Mouse (Mus musculus) common myeloid progenitor, adult 5-6 weeks (primary cell): ENCODE data around the gene Wdr54. TPM values are rescaled to one million over a fixed set of nuclear protein-coding genes. Genes with fewer than 3 reads are reported as not detected.

Experiments
- ATAC-seq: replicated peaks from 2 replicates; pipeline ENCODE4 v1.8.0; 2016; ENCODE audit warnings: low read depth, mild to moderate bottlenecking, moderate TSS enrichment, inconsistent platforms; ENCODE audit not compliant: poor library complexity, severe bottlenecking
- total RNA-seq: library from RNA; stranded (forward); fragments of 200-1000, 187-1606 nt; gene quantifications from 2 replicates; pipeline ENCODE4 v1.2.3, GENCODE M21; 2017

Wdr54 gene
- total RNA-seq, 1 experiment from 2014 or later = not detected

DNA sequence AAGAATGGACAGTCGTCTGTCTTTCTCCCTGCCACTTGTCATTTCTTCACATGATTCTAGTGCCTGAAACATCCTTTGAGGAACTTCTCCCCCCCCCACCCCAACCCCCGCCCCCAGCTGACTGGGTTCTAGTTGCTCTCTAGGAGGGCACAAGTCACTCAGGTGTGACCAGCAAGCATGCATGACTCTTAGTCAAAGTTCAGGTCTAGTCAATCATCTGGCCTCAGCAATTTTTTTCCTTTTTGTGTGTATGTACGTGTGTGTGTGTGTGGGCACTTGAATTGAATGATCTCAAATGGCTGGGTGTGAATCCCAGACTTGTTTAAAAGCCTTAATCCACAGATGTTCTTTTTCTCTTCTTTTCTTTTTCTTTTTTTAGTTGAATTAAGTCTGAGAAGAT lies 22.0 kb downstream of the Wdr54 start:
- ATAC-seq = no peak

DNA sequence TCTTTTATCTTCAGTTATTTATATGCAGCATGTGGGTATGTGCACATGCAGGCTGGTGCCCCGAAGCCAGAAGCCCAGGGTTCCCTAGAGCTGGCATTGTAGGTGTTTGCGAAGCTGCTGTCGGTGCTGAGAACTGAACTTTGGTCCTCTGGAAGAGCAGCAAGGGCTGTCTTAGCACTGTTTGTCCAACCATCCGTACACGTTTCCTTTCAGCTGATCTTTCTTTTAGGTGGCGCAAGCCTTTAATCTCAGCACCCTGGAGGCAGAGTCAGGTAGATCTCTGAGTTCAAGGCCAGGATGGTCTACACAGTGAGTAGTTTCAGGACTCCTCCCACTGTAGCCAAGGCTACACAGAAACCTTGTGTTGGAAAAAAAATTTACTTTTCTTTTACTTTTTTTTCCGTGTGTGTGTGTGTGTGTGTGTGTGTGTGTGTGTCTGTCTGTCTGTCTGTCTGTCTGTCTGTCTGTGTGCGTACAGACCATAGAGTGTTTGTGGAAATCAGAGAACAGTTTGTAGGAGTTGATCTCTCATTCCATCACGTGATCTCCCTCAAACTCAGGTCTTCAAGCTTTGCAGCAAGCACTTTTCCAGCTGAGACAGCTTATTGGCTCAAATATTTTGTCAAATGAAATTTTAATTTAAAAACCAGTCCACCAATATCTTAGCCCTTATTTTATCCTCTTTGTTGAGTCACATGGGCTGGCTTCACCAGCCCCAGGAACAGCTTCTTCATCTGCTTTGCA lies 23.8 kb downstream of the Wdr54 start:
- ATAC-seq = no peak

DNA sequence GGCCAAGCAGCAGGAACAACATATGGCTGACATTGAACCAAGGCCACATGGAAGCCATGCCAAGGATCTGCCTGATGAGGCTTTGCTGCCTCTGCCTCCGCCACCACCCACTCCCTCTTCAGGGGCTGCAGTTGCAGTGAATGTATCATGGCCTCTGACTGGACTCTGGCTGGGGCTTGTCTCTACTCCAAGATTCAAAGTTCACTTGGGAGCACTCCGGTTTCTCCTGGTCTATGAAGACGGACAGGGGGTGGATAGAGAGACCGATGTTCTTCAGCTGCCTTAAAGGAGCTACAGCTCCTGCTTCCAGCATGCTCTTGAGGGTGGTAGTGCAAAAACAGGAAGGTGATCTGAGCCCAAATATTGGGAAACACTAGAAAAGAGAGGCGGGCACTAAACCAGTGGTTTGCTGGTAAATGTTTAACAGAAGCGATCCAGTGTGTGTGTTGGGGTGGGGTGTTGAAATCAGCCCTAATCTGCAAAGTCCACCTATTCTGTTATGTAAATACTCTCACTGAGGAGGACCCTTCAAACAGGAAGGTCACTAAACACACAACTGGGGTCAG lies 24.6 kb downstream of the Wdr54 start:
- peak; percentile 79 for ATAC-seq

DNA sequence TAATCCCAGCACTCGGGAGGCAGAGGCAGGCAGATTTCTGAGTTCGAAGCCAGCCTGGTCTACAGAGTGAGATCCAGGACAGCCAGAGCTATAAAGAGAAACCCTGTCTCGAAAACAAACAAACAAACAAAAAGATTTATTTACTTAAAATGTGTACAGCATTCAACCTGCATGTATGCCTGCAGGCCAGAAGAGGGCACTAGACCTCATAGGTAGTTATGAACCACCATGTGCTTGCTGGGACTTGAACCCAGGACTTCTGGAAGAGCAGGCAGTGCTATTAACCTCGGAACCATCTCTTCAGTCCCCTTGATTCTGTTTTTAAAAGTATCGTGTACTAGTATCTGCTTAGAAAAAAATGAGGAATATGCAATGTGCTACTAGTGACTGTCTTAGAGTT lies 28.8 kb downstream of the Wdr54 start:
- ATAC-seq = no peak

DNA sequence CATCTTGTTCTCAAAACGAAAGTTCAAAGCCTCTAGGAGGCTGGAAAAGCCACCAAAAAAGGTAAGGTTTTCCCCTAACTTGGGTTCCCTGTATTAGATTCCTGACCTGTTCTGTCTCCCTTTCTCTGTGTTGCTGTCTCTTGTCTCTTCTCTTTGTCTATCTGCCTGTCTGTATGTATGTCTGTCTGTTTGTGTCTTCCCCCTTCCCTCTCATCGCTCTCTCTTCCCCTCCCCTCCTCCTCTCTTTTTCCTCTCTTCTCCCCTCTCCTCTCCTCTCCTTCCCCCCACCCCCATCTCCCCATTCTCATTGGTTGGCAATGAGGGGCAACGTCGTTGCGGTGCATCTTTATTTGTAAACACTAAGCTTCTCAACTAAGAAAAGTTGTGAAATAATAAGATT lies 30.9 kb downstream of the Wdr54 start, which contains the start of gene Ino80b:
Gene Ino80b (minus strand): TSS at position 101 of the 400 bp plus-strand sequence.
- ATAC-seq = no peak

DNA sequence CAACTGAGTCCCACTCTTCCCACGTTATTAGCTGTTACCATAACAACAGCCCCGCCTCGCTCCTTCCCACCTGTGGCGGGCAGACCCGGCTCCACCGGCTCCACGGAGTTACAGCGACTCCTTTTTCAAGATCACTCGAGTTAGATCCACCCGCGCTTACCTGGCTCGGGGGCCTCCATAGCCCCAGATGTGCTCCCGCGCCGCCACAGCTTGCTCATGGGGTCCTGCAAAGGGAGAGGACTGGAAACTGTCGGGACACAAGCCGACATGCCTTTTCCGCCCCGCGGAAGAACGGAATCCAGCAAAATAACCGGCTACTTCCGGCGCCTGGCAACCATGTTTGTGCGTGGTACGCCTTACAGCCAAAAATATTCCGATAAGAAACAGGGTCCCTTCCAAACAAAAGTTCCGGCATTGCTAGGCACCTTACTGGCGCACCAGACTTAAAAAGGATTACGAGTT lies 31.3 kb downstream of the Wdr54 start:
- ATAC-seq = peak; percentile 64

DNA sequence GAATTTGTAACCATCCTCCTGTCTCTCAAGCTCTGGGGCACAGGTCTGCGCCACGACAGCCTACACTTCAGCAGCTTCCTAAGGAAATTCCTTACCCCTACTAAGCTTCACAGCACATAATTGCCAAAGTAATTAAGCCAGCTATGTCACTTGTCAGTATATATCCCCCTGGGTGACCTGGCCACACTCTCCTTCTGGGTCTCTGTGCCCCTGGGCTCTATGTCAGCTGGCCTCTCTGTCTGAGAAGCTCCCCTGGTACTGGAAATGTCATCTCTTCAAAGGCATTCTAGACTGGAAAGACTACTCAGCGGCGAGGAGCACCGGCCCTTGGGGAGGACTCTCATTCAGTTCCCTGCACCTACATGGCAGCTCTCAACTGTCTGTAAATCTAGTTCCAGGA lies 33.2 kb downstream of the Wdr54 start:
- ATAC-seq = no peak

DNA sequence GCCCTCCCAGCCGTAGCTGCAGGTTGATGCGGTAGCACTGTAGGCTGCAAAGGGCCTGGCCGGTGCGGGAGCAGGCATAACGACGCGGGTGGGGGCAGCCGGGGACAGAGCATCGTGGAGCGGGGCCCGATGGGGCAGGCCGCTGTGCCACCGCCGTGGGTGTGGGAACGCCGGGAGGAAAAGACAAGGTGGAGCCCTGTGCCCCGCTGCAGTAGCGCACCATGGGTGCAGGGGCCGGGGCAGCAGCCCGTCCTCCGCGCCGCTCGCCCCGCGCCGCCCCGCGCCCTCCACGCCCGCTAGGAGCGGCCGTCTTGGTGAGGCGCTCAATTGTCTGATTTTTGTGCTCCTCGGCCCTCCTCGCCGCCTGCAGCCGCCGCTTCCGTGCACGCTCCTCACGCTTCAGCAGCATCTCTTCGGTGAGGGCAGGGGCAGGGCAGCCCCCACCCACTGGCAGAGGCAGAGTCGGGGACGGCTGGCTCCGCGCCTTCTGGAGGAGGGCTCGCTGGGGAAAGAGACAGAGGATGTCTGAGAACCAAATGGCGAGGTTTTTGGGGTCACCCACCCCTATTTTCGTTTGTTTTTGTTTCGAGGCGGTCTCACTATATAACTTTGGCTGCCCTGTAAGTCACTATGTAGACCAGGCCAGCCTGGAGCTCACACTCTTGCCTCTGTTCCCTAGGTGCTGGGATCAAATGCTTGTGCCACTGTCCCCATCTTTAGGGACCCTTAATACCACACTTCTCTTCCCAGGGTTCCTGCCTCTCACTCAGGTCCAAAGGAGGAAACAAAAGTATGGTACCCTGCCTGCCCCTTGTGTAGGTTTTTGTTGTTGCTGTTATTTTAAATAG lies 34.1 kb downstream of the Wdr54 start:
- ATAC-seq = no peak

DNA sequence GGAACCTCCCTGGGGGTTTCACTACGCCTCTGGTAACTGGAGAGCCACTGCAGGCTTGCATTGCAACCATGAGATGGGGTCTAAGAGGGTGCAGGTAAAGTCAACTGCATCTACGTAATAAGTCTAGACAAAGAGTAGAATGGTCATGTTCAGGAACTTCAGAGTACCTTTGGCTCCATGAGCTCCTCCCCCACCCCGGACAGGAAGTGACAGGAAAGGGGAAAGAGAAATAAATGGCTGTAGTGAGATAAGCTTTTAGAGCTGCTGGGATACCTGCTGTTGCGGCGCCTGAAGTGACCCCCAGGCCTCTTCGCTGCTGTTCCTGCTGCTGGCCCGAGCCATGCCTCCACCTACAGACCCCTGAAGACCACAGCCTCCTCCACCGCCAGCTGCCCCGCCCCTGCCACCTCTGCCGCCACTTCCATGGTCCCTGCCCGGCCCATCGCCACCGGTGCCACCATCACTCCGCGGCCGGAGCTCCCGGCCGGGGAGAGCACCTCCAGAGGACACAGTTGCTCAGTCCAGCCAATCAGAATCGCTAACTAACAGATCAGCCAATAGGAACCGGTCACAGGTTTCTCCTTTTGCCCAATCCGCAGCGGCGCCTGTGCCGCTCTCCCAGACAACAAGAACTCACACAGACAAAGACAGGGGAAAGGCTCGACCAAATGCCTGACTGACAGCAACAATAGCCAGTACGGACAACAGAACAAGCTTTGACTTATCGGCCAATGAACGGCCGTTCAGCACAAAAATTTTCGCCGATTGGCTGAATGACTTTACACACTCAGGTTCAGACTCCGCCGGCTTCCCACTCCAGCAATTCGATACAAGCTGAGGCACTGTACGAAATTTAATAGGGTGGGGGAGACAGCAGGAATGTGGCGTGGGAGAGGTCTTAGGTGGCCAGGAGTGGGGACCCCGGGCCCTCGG lies 35.0 kb downstream of the Wdr54 start, which contains the start of gene Wbp1:
Gene Wbp1 (minus strand): TSS at position 630 of the 933 bp plus-strand sequence.
- peak; percentile 82 for ATAC-seq

DNA sequence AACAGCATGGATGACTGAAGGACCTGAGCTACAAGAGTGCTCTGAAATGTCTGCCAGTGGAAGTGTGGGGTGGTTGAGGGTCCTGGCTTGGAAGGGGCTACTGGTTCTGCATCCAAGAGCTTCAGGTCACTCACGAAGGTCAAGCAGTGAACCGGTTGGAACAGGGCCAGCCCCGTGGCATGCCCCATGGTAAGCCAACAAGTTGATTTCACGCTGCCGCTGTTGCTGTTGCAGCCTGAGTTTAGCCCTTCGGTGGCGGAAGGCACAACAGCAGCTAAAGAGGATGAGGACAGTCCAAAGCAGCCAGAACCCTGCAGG lies 36.5 kb downstream of the Wdr54 start:
- ATAC-seq = no peak

DNA sequence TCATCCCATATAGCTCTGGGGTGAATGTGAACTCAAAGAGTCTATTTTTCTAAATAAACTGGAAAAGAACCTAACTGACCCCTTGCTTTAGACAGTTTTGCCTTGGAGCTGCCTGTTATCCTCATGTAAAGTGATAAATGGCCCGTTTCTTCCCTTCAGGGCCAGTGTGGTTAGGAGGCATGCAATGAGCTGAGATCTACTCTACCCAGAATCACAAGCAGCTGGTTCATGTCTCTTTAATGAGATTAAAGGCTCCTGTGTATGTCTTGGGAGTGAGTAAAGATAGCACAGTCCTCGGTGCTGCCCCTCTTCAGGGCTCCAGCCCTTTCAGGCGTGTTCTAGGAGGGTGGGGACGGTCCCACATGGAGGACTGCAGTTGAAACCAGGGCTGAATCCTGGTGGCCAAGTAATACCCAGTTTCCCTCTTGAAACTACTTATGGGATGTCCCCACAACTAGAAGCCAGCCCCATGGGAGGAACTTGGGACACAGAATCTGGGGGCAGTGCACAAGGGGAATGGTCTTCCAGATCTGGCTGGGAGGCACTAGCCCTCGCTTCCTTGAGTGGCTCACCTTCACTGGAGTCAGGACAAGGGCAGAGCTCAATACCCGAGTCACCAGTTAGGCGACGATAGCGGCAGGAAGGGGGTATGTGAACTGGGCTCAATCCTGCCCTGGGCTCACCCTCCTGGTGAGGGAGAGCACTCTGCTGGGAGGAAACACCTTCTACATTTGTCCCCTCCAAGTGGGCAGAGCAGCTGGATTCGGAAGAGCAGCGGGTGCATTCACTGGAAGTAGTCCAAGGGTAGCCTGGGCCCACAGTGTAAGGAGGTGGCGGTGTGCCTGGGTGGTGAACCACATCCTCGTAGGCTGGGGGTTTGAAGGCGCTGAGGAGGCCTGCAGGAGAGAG lies 37.1 kb downstream of the Wdr54 start:
- peak; percentile 16 for ATAC-seq

DNA sequence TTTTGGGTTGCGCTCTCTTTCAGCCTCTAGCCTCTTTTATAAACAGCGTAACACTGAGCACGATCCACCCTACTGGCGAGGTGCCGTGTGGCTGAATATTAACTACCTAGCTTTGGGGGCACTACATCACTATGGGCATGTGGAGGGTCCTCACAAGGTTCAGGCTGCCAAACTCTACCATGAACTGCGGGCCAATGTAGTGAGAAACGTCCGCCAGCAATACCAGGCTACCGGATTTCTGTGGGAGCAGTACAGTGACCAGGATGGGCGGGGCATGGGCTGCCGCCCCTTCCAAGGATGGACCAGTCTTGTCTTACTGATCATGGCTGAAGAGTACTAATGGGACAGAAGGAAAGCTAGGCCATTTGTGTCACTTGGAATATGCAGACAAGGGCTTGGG lies 37.8 kb downstream of the Wdr54 start:
- no peak for ATAC-seq

DNA sequence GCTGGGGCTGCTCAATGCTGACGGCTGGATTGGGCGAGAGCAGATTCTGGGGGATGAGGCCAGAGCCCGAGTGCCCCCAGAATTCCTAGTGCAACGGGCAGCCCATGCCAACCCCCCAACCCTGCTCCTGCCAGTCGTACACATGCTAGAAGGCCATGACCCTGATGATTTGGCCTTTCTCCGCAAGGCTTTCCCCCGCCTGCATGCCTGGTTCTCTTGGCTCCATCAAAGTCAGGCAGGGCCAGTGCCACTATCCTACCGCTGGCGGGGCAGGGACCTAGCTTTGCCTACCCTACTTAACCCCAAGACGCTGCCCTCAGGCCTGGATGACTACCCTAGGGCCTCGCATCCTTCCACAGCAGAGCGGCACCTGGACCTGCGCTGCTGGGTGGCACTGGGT lies 38.6 kb downstream of the Wdr54 start:
- ATAC-seq = no peak

DNA sequence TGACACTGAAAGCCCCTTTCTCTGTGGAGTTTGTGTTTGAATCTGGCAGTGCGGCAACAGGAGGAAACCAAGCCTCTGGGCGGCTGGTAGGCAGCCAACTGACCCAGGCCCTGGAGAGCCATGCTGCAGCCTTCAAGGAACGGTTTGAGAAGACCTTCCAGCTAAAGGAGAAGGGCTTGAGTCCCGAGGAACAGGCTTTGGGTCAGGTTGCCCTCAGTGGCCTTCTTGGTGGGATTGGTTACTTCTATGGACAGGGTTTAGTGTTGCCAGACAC lies 39.1 kb downstream of the Wdr54 start:
- no peak for ATAC-seq

DNA sequence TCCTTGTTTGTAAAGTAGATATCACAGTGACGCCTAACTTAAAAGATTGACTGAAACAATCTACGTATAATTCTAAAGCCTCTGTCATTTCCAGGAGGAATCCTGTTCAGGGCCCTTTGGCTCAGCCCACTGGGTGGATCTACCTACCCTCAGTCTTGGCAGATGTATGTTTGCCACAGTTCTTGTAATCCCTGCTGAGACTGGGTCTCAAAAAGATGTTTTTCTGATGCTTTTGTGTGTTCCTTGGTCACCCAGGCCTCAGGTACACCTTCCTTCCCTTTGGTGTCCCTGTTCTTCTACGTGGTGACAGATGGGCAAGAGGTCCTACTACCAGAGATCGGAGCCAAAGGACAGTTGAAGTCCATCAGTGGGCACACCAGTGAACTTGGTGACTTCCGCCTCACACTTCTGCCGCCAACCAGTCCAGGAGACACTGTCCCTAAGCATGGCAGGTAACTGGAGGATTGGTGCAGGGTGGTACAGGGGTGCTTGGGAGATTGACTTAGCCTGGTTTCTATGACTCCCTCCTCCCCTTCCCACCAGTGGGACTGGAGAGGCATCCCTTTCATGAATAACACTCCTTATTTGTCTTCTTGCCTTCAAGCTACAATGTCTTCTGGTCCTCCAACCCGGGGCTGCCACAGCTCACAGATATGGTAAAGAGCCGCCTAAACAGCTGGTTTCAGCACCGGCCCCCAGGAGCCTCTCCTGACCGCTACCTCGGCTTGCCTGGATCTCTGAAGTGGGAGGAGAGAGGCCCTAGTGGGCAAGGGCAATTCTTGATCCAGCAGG lies 39.6 kb downstream of the Wdr54 start:
- ATAC-seq = no peak

DNA sequence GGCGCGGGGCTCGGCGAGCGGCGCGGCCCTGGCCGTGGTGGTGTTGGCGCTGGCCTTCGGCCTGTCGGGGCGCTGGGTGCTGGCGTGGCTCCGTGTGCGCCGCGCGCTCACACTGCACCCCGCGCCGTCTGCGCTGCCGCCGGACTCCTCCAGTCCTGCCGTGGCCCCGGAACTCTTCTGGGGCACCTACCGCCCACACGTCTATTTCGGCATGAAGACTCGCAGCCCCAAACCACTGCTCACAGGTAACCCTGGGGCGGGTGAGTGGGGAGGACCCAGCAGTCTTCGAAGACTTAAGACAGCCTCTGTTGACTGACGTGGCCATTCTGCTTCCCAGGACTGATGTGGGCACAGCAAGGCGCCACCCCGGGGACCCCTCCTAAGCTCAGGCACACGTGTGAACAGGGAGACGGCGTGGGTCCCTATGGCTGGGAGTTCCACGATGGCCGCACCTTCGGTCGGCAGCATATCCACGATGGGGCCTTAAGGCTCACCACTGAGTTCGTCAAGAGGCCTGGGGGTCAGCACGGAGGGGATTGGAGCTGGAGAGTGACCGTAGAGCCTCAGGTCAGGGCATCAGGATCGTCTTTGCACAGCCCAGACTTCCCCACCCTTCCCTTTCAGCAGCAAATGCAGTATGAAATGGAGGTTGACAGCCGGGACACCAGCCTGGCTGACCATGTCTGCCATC lies 40.4 kb downstream of the Wdr54 start:
- no peak for ATAC-seq

DNA sequence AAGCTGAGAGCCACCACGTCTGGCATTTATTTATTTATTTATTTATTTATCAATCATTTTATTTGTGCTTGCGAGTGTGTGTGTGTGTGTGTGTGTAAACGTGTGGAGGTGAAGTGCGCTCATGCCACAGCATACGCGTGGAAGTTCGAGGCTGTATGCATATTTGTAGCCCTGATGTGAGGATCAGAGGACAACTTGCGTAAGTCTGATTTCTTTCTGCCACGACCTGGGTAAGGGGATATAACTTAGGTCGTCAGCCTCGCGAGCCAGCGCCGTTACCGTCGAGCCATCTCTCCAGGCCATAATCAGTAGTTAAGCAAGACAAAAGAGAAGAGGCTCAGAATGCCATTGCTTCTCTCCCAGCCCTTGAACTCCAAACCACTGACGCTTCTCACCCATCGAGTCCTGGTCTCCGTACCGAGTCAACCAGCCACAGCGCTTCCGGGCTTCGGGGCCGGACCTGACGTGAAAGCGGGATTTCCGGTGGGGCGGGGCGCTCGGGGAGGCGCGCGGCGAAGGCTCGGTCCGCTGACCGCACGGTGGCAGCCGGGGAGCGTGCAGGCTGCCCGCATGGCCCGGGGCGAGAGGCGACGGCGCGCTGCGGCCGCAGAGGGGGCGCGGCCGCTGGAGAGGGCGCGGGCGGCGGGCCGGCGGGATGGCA lies 41.1 kb downstream of the Wdr54 start, which contains the start of gene Mogs:
Gene Mogs (plus strand): TSS at position 486 of the 661 bp plus-strand sequence.
- peak; percentile 86 for ATAC-seq
